Mouse (Mus musculus) forebrain, embryonic 10.5 days (tissue): Measurements from ENCODE around the gene Crybg2. TPM values are rescaled to one million over a fixed set of nuclear protein-coding genes. Genes with fewer than 3 reads are reported as not detected.

ENCODE experiments used
- DNase-seq: peaks from one replicate; pipeline ENCODE4 v3.0.0-alpha.2; 2017; ENCODE audit warnings: low spot score; ENCODE audit errors: extremely low spot score
- H3K27ac ChIP-seq: fragments of 300-500 bp; sonication (generic); 2 replicates; pipeline ENCODE4 v1.5.1; 2016; ENCODE audit warnings: mild to moderate bottlenecking
- H3K27me3 ChIP-seq: fragments of 300-500 bp; sonication (generic); 2 replicates; pipeline ENCODE4 v1.6.1; 2016; ENCODE audit warnings: mild to moderate bottlenecking; ENCODE audit not compliant: poor library complexity, severe bottlenecking
- H3K36me3 ChIP-seq: fragments of 300-500 bp; sonication (generic); replicated peaks from 2 replicates; pipeline ENCODE4 v1.6.1; 2016; ENCODE audit warnings: mild to moderate bottlenecking, moderate library complexity
- H3K4me1 ChIP-seq: fragments of 300-500 bp; sonication (generic); 2 replicates; pipeline ENCODE4 v1.6.1; 2016
- H3K4me3 ChIP-seq: fragments of 300-500 bp; sonication (generic); 2 replicates; pipeline ENCODE4 v1.5.1; 2016; ENCODE audit warnings: mild to moderate bottlenecking, moderate library complexity
- H3K9me3 ChIP-seq: fragments of 300-500 bp; sonication (generic); 2 replicates; pipeline ENCODE4 v1.6.1; 2016; ENCODE audit warnings: mild to moderate bottlenecking, moderate library complexity
- WGBS: fragments of 180-500 bp; shearing (Covaris S2); methylation state at CpG from one replicate; pipeline ENCODE4 v1.1.7; 2016; 5-methylcytosine and 5-hydroxymethylcytosine counted together
- polyA plus RNA-seq: library from polyadenylated mRNA; unstranded; fragments of >200 nt; fragmentation: Nextera tagmentation; extraction: Ambion mirVana; gene quantifications from 2 replicates; pipeline ENCODE4 v1.2.1, GENCODE M21; 2016

The Crybg2 gene
- polyA plus RNA-seq, 1 experiment from 2014 or later = 1.7 TPM

- Histone ChIP-seq H3K36me3 (no peaks in the 10 kb centered on the region), H3K9me3 (no peaks in the 10 kb centered on the region; the same call in 1 of the 2 replicates), H3K4me1 (peaks cover 6% of the 10 kb centered on the region), H3K27me3 (no peaks in the 10 kb centered on the region), H3K27ac (no peak overlapping the region), H3K4me3 (no peak overlapping the region)
- 28% methylated on average over 9 of the region's 9 CpGs for WGBS
- no peak for DNase-seq
Measured at GRCm38 (mm10) chr4:134025802-134026201, 34.8 kb upstream of the Crybg2 start.

DNA sequence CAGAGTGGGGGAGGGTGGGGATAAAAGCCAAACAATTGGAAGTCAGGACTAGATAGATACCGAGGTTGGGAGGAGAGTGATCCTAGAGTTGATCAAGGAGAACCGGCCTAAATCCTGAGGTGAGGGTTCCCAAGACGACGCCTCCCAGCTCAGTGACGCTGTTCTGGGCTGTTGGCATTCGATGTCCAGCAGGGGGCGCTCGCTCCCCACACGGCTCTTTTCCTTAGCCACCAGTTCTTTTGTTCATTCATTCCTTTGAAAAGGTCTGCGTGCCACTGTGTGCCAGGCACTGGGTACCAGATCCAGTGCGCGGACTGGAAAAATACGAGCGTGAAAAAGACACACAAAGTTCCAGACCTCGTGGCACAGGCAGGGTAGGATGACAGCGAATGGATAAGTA is 24.7 kb upstream of the Crybg2 start:
- peak; percentile 84 for DNase-seq
- Histone ChIP-seq H3K4me3 (no peak overlapping the region), H3K4me1 (peaks cover 7% of the 10 kb centered on the region), H3K9me3 (peaks cover 4% of the 10 kb centered on the region), H3K27me3 (no peaks in the 10 kb centered on the region), H3K36me3 (no peaks in the 10 kb centered on the region), H3K27ac (peak overlapping the region; percentile 70; the same call in 1 of the 2 replicates)
- 5% methylated on average over 16 of the region's 16 CpGs for WGBS

DNA sequence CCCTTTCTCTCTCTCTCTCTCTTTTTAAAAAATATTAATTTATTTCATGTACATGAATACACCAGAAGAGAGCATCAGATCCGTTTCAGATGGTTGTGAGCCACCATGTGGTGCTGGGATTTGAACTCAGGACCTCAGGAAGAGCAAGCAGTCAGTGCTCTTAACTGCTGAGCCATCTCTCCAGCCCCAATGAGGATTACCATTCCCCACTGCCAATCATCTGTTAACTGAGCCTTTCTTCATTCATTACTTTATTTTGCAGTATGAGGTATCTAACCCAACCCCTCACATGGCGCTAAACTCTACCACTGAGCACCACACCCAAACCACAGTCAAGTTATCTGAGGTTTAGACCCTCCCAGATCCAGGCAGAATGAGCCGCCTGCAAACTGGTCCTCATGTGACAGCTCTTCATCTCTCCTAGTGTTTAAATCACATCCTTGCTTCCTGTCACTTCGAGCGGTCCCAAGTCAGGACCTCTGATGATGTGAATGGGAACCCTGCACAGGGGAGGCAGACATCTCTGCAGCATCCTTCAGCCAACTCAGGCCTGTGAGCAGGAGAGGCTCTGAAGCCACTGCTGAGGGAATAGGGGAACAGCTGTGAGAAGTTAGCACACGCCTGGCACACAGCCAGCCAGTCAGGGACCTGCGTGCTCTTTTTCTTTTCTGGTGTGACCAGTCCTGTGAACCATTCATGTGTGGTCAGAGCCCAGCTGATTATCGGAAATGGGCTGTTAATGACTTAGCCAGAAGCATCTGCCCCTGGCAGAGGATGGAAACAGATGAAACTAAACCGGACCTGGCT is 19.1 kb upstream of the Crybg2 start:
- DNase-seq = no peak
- Histone ChIP-seq H3K9me3 (no peaks in the 10 kb centered on the region), H3K4me3 (no peak overlapping the region), H3K27ac (0 out of 2 replicates have a peak overlapping the region, but pooled peaks have one; percentile 2), H3K36me3 (no peaks in the 10 kb centered on the region), H3K4me1 (peaks cover 6% of the 10 kb centered on the region), H3K27me3 (no peaks in the 10 kb centered on the region)
- 78% methylated on average over 9 of the region's 9 CpGs for WGBS

DNA sequence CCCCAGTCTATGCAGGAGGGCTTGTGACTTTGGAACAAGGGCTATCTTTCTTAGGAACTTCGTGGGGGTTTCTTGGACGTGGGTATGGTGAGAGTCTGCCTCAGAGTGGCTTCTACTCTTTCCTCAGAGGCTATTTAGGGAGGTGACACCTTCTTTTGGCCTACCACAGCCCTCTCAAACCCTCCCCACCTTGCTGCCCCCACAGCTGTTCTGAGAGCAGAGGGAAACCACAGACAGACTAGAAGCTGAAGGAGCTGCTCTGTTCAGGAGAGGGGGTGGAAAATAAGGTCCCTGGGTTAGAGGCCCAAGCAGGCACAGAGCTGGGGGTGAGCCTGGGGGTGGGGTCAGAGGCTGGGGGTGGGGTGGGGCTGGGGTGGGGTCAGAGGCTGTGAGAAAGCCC is 17.6 kb upstream of the Crybg2 start:
- 66% methylated on average over 2 of the region's 2 CpGs for WGBS
- H3K9me3 ChIP-seq = no peaks in the 10 kb centered on the region
- H3K4me3 ChIP-seq = no peak overlapping the region
- H3K27me3 ChIP-seq = no peaks in the 10 kb centered on the region
- H3K36me3 ChIP-seq = no peaks in the 10 kb centered on the region
- H3K4me1 ChIP-seq = peaks cover 6% of the 10 kb centered on the region
- H3K27ac ChIP-seq = 0 out of 2 replicates have a peak overlapping the region, but pooled peaks have one; percentile 25
- DNase-seq = no peak

- Histone ChIP-seq H3K36me3 (no peaks in the 10 kb centered on the region), H3K27me3 (no peaks in the 10 kb centered on the region), H3K9me3 (no peaks in the 10 kb centered on the region), H3K27ac (no peak overlapping the region), H3K4me1 (peaks cover 12% of the 10 kb centered on the region), H3K4me3 (no peak overlapping the region)
- 90% methylated on average over 5 of the region's 5 CpGs for WGBS
- no peak for DNase-seq
Measured at GRCm38 (mm10) chr4:134047648-134048047, 13.0 kb upstream of the Crybg2 start.

GRCm38 (mm10) chr4:134051912-134052311 is 8.7 kb upstream of the Crybg2 start:
- Histone ChIP-seq H3K9me3 (no peaks in the 10 kb centered on the region), H3K4me1 (peaks cover 15% of the 10 kb centered on the region), H3K27me3 (no peaks in the 10 kb centered on the region), H3K36me3 (no peaks in the 10 kb centered on the region), H3K27ac (no peak overlapping the region), H3K4me3 (no peak overlapping the region)
- DNase-seq = no peak
- 91% methylated on average over 5 of the region's 5 CpGs for WGBS

- Histone ChIP-seq H3K27ac (no peak overlapping the region), H3K36me3 (no peaks in the 10 kb centered on the region), H3K4me3 (no peak overlapping the region), H3K27me3 (no peaks in the 10 kb centered on the region), H3K4me1 (peaks cover 15% of the 10 kb centered on the region), H3K9me3 (no peaks in the 10 kb centered on the region)
- no peak for DNase-seq
- WGBS = 57% methylated on average over 8 of the region's 8 CpGs
Measured at GRCm38 (mm10) chr4:134052560-134052959, 8.1 kb upstream of the Crybg2 start.

GRCm38 (mm10) chr4:134053538-134053937 is 7.1 kb upstream of the Crybg2 start, which contains the start of gene Zfp683:
Zfp683 (plus strand) TSS chr4:134053838.
- WGBS = 91% methylated on average over 3 of the region's 3 CpGs

GRCm38 (mm10) chr4:134058166-134058715 is 2.4 kb upstream of the Crybg2 start:
- 40% methylated on average over 14 of the region's 14 CpGs for WGBS
- DNase-seq = no peak
- Histone ChIP-seq H3K4me3 (peak overlapping the region; percentile 23; the same call in 1 of the 2 replicates), H3K27me3 (peaks cover 37% of the 10 kb centered on the region), H3K9me3 (no peaks in the 10 kb centered on the region), H3K4me1 (peaks cover 27% of the 10 kb centered on the region), H3K36me3 (no peaks in the 10 kb centered on the region), H3K27ac (no peak overlapping the region)

More at GRCm38 (mm10) chr4:134053538-134053937, 7.1 kb upstream of the Crybg2 start, which contains the start of gene Zfp683:
- no peak within 1 kb of the TSS for H3K27ac ChIP-seq
- 0 out of 2 replicates have a peak, but pooled peaks cover 1% of the 10 kb centered on the region for H3K27me3 ChIP-seq
- no peaks in the 10 kb centered on the region for H3K9me3 ChIP-seq
- peaks cover 22% of the 10 kb centered on the region for H3K4me1 ChIP-seq
- no peak for DNase-seq
- H3K4me3 ChIP-seq = no peak within 1 kb of the TSS
- no peaks in the 10 kb centered on the region for H3K36me3 ChIP-seq

DNA sequence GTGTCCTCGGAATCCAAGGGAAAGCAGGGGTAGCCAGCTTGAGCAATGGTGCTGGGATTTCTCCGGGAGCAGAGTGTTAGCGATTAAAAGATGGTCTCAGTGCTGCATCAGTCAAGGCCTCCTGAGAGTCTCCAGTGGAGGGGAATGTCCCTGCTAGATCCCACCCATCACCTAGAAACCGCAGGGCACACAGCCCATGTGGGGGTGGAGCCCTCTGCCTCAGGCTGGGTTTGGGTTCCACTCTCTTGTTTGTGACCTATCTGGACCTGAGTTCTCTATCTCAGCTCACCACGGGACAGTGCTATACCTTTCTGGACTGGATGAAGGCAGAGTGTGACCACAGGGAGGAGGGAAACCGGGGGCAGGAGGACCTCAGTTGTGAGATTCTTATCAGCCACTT is 1.7 kb upstream of the Crybg2 start:
- no peaks in the 10 kb centered on the region for H3K9me3 ChIP-seq
- H3K36me3 ChIP-seq = no peaks in the 10 kb centered on the region
- no peak overlapping the region for H3K4me3 ChIP-seq
- no peak overlapping the region for H3K27ac ChIP-seq
- peaks cover 27% of the 10 kb centered on the region for H3K4me1 ChIP-seq
- no peak for DNase-seq
- H3K27me3 ChIP-seq = peaks cover 39% of the 10 kb centered on the region
- 87% methylated on average over 6 of the region's 6 CpGs for WGBS

GRCm38 (mm10) chr4:134061166-134061830 is 683 bp downstream of the Crybg2 start:
- DNase-seq = no peak
- H3K27me3 ChIP-seq = peaks cover 62% of the 10 kb centered on the region
- H3K9me3 ChIP-seq = no peaks in the 10 kb centered on the region
- H3K4me1 ChIP-seq = peaks cover 35% of the 10 kb centered on the region
- WGBS = 63% methylated on average over 18 of the region's 18 CpGs
- H3K36me3 ChIP-seq = no peaks in the 10 kb centered on the region
- no peak overlapping the region for H3K27ac ChIP-seq
- no peak overlapping the region for H3K4me3 ChIP-seq

DNA sequence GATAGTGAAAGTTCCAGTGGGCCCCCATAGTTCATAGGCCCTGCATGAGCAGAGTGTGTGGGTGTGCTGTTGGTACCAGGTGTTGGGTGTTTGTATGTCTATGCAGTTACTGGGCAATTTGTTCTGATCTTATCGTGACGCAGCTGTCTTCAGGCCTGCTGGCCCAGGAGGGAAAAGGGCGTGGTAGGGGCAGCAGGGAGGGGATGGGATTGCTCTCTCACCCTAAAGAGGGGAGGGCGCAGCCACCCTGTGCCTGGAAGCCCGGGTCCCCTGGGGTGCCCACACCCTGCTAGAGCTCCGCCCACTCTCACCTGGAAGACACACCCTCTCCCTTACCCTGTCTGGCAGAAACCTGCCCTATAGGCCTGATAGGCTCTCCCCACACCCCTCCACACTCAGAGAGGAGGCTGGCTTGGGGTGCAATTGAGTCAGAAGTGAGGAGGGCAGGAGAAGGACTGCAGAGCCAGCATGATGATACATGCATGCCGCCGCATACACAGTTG is 1.4 kb downstream of the Crybg2 start:
- H3K9me3 ChIP-seq = no peaks in the 10 kb centered on the region
- peaks cover 69% of the 10 kb centered on the region for H3K27me3 ChIP-seq

More for the DNA sequence above, 1.4 kb downstream of the Crybg2 start:
- no peak overlapping the region for H3K27ac ChIP-seq
- no peak for DNase-seq
- peaks cover 40% of the 10 kb centered on the region for H3K4me1 ChIP-seq
- no peaks in the 10 kb centered on the region for H3K36me3 ChIP-seq
- WGBS = 49% methylated on average over 8 of the region's 8 CpGs
- no peak overlapping the region for H3K4me3 ChIP-seq
